Mouse (Mus musculus) olfactory bulb, adult 2 months (tissue): ENCODE measurements around the gene Wdr35.

Experiments
- CTCF ChIP-seq: fragments of 200-500 bp; IDR thresholded peaks from 2 replicates; pipeline ENCODE4 v1.5.1; 2012; ENCODE audit warnings: low read depth, mild to moderate bottlenecking, low read length, moderate library complexity; ENCODE audit not compliant: insufficient read depth
- POLR2A ChIP-seq: fragments of 200-500 bp; IDR thresholded peaks from 2 replicates; pipeline ENCODE4 v1.6.1; 2012; ENCODE audit warnings: mild to moderate bottlenecking, low read depth, low read length, moderate library complexity; ENCODE audit not compliant: insufficient read depth

- TF ChIP-seq CTCF (no peak), POLR2A (no peak)
These were observed 36.6 kb downstream of the Wdr35 start for GRCm38 (mm10) chr12:9010311-9010710.
